Mouse (Mus musculus): ENCODE measurements around the gene Kdm4a.

The Kdm4a gene

DNA sequence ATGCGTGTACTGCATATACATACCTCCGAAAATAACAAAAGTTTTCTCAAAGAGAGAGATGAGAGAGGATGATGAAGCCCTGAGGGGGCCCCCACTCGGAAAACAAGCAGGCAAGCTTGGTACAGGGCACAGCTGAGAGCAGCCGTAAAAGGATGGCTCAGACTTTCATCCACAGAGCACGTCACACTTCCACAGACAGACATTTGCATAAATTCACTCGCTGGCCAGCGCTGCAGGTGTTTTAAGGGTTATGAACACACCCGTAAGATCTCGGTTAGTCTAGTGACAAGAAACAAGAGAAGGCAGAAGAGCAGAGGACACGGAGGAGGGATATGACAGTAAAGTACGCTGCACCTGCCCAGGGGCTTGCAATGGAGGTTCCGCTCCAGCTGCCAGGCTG is 7.4 kb downstream of the Kdm4a start:
- Histone ChIP-seq H3K4me1 (replicated peaks; ENCODE audit: low read depth, low read length) (peaks cover 53% of the 10 kb centered on the region), H3K9me3 (ENCODE audit: low read length) (no peaks in the 10 kb centered on the region), H3K36me3 (ENCODE audit: insufficient read depth, low read length) (peaks cover 92% of the 10 kb centered on the region), H3K27me3 (ENCODE audit: insufficient read depth, low read length) (no peaks in the 10 kb centered on the region), H3K4me3 (replicated peaks; ENCODE audit: low read length) (no peak overlapping the region)
- TF ChIP-seq CTCF (conservative IDR thresholded peaks at IDR 0.05; ENCODE audit: low read length) = no peak
- no peak for TF ChIP-seq POU5F1 (IDR thresholded peaks at IDR 0.05; ENCODE audit: borderline replicate concordance, low read length)
- no peak for TF ChIP-seq NANOG (IDR thresholded peaks at IDR 0.05; ENCODE audit: borderline replicate concordance, low read length)

DNA sequence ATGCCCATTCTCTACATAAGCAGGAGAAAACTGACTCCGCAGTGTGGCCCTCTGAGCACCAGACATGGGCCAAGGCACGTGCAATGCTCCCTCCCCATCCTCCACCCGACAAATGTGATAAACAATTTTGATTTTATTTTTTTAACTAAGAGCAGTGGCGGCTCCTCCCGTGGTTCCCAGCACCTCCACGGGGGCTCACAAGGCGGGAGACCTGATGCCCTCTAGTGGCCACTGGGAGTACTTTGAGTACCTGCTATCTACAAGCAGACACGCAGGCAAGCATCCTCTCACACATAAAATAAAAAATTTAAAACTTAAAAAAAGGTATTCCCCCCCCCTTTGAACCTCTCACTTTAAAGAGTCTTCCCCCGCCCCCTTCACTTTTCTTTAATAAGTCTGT is 8.8 kb downstream of the Kdm4a start:
- no peak overlapping the region for H3K4me3 ChIP-seq (replicated peaks; ENCODE audit: low read length)
- peaks cover 92% of the 10 kb centered on the region for H3K36me3 ChIP-seq (ENCODE audit: insufficient read depth, low read length)
- H3K4me1 ChIP-seq (replicated peaks; ENCODE audit: low read depth, low read length) = peaks cover 54% of the 10 kb centered on the region
- H3K27me3 ChIP-seq (ENCODE audit: insufficient read depth, low read length) = no peaks in the 10 kb centered on the region
- TF ChIP-seq CTCF (conservative IDR thresholded peaks at IDR 0.05; ENCODE audit: low read length) = peak; percentile 75
- TF ChIP-seq NANOG (IDR thresholded peaks at IDR 0.05; ENCODE audit: borderline replicate concordance, low read length) = no peak
- no peaks in the 10 kb centered on the region for H3K9me3 ChIP-seq (ENCODE audit: low read length)

DNA sequence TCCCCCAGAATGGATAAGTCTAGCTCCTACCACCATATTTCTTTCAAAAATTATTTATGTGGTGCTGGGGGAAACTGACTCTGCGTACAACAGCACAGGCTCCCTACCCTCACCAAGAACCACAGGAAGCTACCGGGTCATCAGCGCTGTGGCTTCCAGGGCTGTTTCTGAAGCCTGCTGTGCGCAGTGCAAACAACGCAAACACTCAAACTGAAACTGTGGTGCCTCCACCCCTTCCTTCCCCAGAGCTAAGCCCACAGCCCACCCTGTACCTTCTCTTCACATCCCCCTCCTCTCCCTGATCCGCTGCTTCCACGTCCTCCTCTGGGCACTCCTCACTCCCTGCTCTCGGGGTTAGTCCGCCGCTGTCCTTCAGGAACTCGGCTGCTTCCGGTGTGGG is 17.7 kb downstream of the Kdm4a start:
- H3K4me3 ChIP-seq (replicated peaks; ENCODE audit: low read length) = no peak overlapping the region
- peaks cover 96% of the 10 kb centered on the region for H3K36me3 ChIP-seq (ENCODE audit: insufficient read depth, low read length)
- no peak for TF ChIP-seq NANOG (IDR thresholded peaks at IDR 0.05; ENCODE audit: borderline replicate concordance, low read length)
- no peak for TF ChIP-seq CTCF (conservative IDR thresholded peaks at IDR 0.05; ENCODE audit: low read length)
- no peak for TF ChIP-seq POU5F1 (IDR thresholded peaks at IDR 0.05; ENCODE audit: borderline replicate concordance, low read length)
- H3K9me3 ChIP-seq (ENCODE audit: low read length) = no peaks in the 10 kb centered on the region
- H3K4me1 ChIP-seq (replicated peaks; ENCODE audit: low read depth, low read length) = peaks cover 5% of the 10 kb centered on the region
- no peaks in the 10 kb centered on the region for H3K27me3 ChIP-seq (ENCODE audit: insufficient read depth, low read length)

- no peak for TF ChIP-seq CTCF (conservative IDR thresholded peaks at IDR 0.05; ENCODE audit: low read length)
- no peak for TF ChIP-seq POU5F1 (IDR thresholded peaks at IDR 0.05; ENCODE audit: borderline replicate concordance, low read length)
- TF ChIP-seq NANOG (IDR thresholded peaks at IDR 0.05; ENCODE audit: borderline replicate concordance, low read length) = no peak
- Histone ChIP-seq H3K27me3 (ENCODE audit: insufficient read depth, low read length) (no peaks in the 10 kb centered on the region), H3K4me3 (replicated peaks; ENCODE audit: low read length) (no peak overlapping the region), H3K36me3 (ENCODE audit: insufficient read depth, low read length) (peaks cover 100% of the 10 kb centered on the region), H3K9me3 (ENCODE audit: low read length) (no peaks in the 10 kb centered on the region), H3K4me1 (replicated peaks; ENCODE audit: low read depth, low read length) (peaks cover 14% of the 10 kb centered on the region)
Observed at GRCm38 (mm10) chr4:118157666-118158065, 22.2 kb downstream of the Kdm4a start.

- no peaks in the 10 kb centered on the region for H3K27me3 ChIP-seq (ENCODE audit: insufficient read depth, low read length)
- H3K9me3 ChIP-seq (ENCODE audit: low read length) = no peaks in the 10 kb centered on the region
- H3K36me3 ChIP-seq (ENCODE audit: insufficient read depth, low read length) = peaks cover 100% of the 10 kb centered on the region
Observed at GRCm38 (mm10) chr4:118156559-118156958, 23.3 kb downstream of the Kdm4a start.

DNA sequence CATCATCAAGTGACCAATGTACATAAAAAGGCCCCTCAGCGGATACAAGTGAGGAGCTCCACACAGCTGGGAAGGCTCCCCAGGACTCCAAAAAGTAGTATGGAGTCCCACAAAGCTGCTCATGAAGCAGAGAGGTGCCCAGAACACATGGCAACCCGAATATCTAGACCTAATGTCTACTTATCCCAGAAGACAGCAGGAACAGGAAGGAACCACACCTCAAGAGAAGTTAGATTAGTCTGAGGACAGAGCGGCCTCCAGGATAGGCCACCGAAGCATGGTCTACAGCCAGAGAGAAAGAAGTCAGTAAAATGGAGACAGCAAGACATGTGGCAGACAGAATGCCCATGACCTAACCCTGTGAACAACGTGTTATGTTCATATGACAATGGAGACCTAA is 25.0 kb downstream of the Kdm4a start:
- H3K4me3 ChIP-seq (replicated peaks; ENCODE audit: low read length) = no peak overlapping the region
- H3K4me1 ChIP-seq (replicated peaks; ENCODE audit: low read depth, low read length) = peaks cover 16% of the 10 kb centered on the region
- peaks cover 99% of the 10 kb centered on the region for H3K36me3 ChIP-seq (ENCODE audit: insufficient read depth, low read length)
- TF ChIP-seq NANOG (IDR thresholded peaks at IDR 0.05; ENCODE audit: borderline replicate concordance, low read length) (no peak), POU5F1 (IDR thresholded peaks at IDR 0.05; ENCODE audit: borderline replicate concordance, low read length) (no peak), CTCF (conservative IDR thresholded peaks at IDR 0.05; ENCODE audit: low read length) (no peak)
- H3K27me3 ChIP-seq (ENCODE audit: insufficient read depth, low read length) = no peaks in the 10 kb centered on the region
- no peaks in the 10 kb centered on the region for H3K9me3 ChIP-seq (ENCODE audit: low read length)

More at GRCm38 (mm10) chr4:118156559-118156958, 23.3 kb downstream of the Kdm4a start:
- TF ChIP-seq NANOG (IDR thresholded peaks at IDR 0.05; ENCODE audit: borderline replicate concordance, low read length) (no peak), POU5F1 (IDR thresholded peaks at IDR 0.05; ENCODE audit: borderline replicate concordance, low read length) (no peak), CTCF (conservative IDR thresholded peaks at IDR 0.05; ENCODE audit: low read length) (no peak)
- peaks cover 16% of the 10 kb centered on the region for H3K4me1 ChIP-seq (replicated peaks; ENCODE audit: low read depth, low read length)
- no peak overlapping the region for H3K4me3 ChIP-seq (replicated peaks; ENCODE audit: low read length)

GRCm38 (mm10) chr4:118152020-118152785 is 27.6 kb downstream of the Kdm4a start:
- peaks cover 98% of the 10 kb centered on the region for H3K36me3 ChIP-seq (ENCODE audit: insufficient read depth, low read length)
- no peak for TF ChIP-seq POU5F1 (IDR thresholded peaks at IDR 0.05; ENCODE audit: borderline replicate concordance, low read length)
- no peak for TF ChIP-seq NANOG (IDR thresholded peaks at IDR 0.05; ENCODE audit: borderline replicate concordance, low read length)
- no peak for TF ChIP-seq CTCF (conservative IDR thresholded peaks at IDR 0.05; ENCODE audit: low read length)
- no peaks in the 10 kb centered on the region for H3K9me3 ChIP-seq (ENCODE audit: low read length)
- H3K27me3 ChIP-seq (ENCODE audit: insufficient read depth, low read length) = no peaks in the 10 kb centered on the region
- H3K4me3 ChIP-seq (replicated peaks; ENCODE audit: low read length) = no peak overlapping the region
- peaks cover 16% of the 10 kb centered on the region for H3K4me1 ChIP-seq (replicated peaks; ENCODE audit: low read depth, low read length)

- H3K36me3 ChIP-seq (ENCODE audit: insufficient read depth, low read length) = peaks cover 98% of the 10 kb centered on the region
Observed at GRCm38 (mm10) chr4:118150804-118151203, 29.0 kb downstream of the Kdm4a start.

More at GRCm38 (mm10) chr4:118150804-118151203, 29.0 kb downstream of the Kdm4a start:
- Histone ChIP-seq H3K9me3 (ENCODE audit: low read length) (no peaks in the 10 kb centered on the region), H3K27me3 (ENCODE audit: insufficient read depth, low read length) (no peaks in the 10 kb centered on the region), H3K4me3 (replicated peaks; ENCODE audit: low read length) (no peak overlapping the region), H3K4me1 (replicated peaks; ENCODE audit: low read depth, low read length) (peaks cover 16% of the 10 kb centered on the region)
- no peak for TF ChIP-seq NANOG (IDR thresholded peaks at IDR 0.05; ENCODE audit: borderline replicate concordance, low read length)
- TF ChIP-seq CTCF (conservative IDR thresholded peaks at IDR 0.05; ENCODE audit: low read length) = no peak
- no peak for TF ChIP-seq POU5F1 (IDR thresholded peaks at IDR 0.05; ENCODE audit: borderline replicate concordance, low read length)

Measured in E14TG2a.4 (cell line).